Mouse (Mus musculus) G1E (cell line): Measurements from ENCODE around the gene Ndufs7.

Source experiments
- CTCF ChIP-seq: IDR thresholded peaks from 2 replicates; pipeline ENCODE4 v1.5.1; 2012; ENCODE audit warnings: low read depth, low read length, inconsistent platforms, mixed read lengths
- GATA1 ChIP-seq: IDR thresholded peaks from 2 replicates; pipeline ENCODE4 v1.6.1; 2012; ENCODE audit warnings: borderline replicate concordance, low read length, inconsistent platforms, mixed read lengths
- GATA2 ChIP-seq: IDR thresholded peaks from 2 replicates; pipeline ENCODE4 v1.6.1; 2012; ENCODE audit warnings: low read depth, low read length, inconsistent platforms, borderline replicate concordance
- POLR2AphosphoS5 ChIP-seq: IDR thresholded peaks from 2 replicates; pipeline ENCODE4 v1.6.1; 2012; ENCODE audit warnings: low read depth, low read length, inconsistent platforms; ENCODE audit not compliant: insufficient replicate concordance

GRCm38 (mm10) chr10:80208841-80209371, 40.0 kb upstream of the Ndufs7 start:
- no peak for TF ChIP-seq CTCF
- no peak for TF ChIP-seq GATA2
- no peak for TF ChIP-seq GATA1
- no peak for TF ChIP-seq POLR2AphosphoS5
